Mouse (Mus musculus) cerebellum, adult 2 months (tissue): ENCODE measurements at regions not wholly inside any gene's neighbourhood (a gene's known extent, or its start where the extent isn't known, plus 50 kb on each side); places are given as distances from the start of the nearest gene placed in this dataset.
A peak's percentile ranks its signal among the peaks of the same experiment; 100 is the strongest.

Experiments used
- DNase-seq, 2 experiments: peaks; one replicate each; pipeline ENCODE4 v3.0.0; 2021
- H3K27ac ChIP-seq: fragments of 200-500 bp; 2 replicates; pipeline ENCODE4 v1.5.1; 2012; ENCODE audit warnings: low read length, control low read depth, inconsistent platforms; ENCODE audit not compliant: insufficient read depth
- H3K27me3 ChIP-seq: fragments of 200-500 bp; 2 replicates; pipeline ENCODE4 v1.6.1; 2012; ENCODE audit warnings: inconsistent platforms, mild to moderate bottlenecking, low read length, moderate library complexity; ENCODE audit not compliant: control insufficient read depth, insufficient read depth
- H3K4me1 ChIP-seq: fragments of 200-500 bp; 2 replicates; pipeline ENCODE4 v1.6.1; 2011; ENCODE audit warnings: low read length; ENCODE audit not compliant: control insufficient read depth, insufficient read depth
- H3K4me3 ChIP-seq: fragments of 200-500 bp; replicated peaks from 2 replicates; pipeline ENCODE3; 2011; ENCODE audit warnings: mild to moderate bottlenecking, low read depth, low read length, control low read depth; ENCODE audit not compliant: insufficient read depth
- CTCF ChIP-seq: fragments of 200-500 bp; IDR thresholded peaks from 2 replicates; pipeline ENCODE4 v1.5.1; 2011; ENCODE audit warnings: low read depth, mild to moderate bottlenecking, control low read depth, low read length, moderate library complexity, borderline replicate concordance; ENCODE audit not compliant: insufficient read depth
- POLR2A ChIP-seq: fragments of 200-500 bp; IDR thresholded peaks from 2 replicates; pipeline ENCODE4 v1.6.1; 2011; ENCODE audit warnings: low read length, control low read depth, borderline replicate concordance; ENCODE audit not compliant: insufficient read depth
- WGBS: fragments of 180-500 bp; shearing (Covaris S2); methylation state at CpG from one replicate; pipeline ENCODE4 v1.1.7; 2018; 5-methylcytosine and 5-hydroxymethylcytosine counted together

DNA sequence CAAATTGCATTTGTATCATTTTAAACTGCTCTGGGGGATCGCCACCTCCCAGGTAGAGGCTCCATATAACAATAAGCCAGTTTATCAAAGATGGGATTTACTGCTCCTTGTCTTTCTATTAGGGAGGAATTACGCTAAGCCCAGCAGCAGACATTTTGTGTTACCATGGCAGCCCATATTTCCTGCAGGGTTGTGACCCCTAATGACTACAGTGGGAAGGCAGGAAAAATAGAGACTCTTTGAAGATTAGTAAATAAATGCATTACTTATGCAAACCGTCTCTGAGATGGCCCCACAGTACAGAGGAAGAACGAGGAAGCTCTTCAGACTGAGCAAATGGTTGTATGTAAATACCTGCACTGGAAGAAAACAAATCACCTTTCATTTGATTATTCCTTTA lies 237.5 kb upstream of the Zic3 start:
- no peak for TF ChIP-seq POLR2A
- no peak for TF ChIP-seq CTCF
- no peak for DNase-seq
- no peak overlapping the region for H3K4me3 ChIP-seq
- no peaks in the 10 kb centered on the region for H3K27me3 ChIP-seq
- WGBS: 88% methylated on average over 4 of the region's 4 CpGs
- no peak overlapping the region for H3K27ac ChIP-seq
- peaks cover 3% of the 10 kb centered on the region for H3K4me1 ChIP-seq

GRCm38 (mm10) chrX:57787615-57788014 lies 234.9 kb upstream of the Zic3 start:
- 11% methylated on average over 1 of the region's 1 CpGs for WGBS
- no peak for TF ChIP-seq CTCF
- no peak for TF ChIP-seq POLR2A
- Histone ChIP-seq H3K27me3 (no peaks in the 10 kb centered on the region), H3K4me1 (peaks cover 3% of the 10 kb centered on the region), H3K27ac (no peak overlapping the region), H3K4me3 (no peak overlapping the region)
- peak; percentile 59 to 84 for DNase-seq

- no peaks in the 10 kb centered on the region for H3K27me3 ChIP-seq
- 60% methylated on average over 6 of the region's 6 CpGs for WGBS
- DNase-seq: no peak
- H3K27ac ChIP-seq: no peak overlapping the region
- no peak overlapping the region for H3K4me3 ChIP-seq
- no peaks in the 10 kb centered on the region for H3K4me1 ChIP-seq
- TF ChIP-seq CTCF: no peak
- no peak for TF ChIP-seq POLR2A
Measured at GRCm38 (mm10) chrX:57797956-57798355, 224.5 kb upstream of the Zic3 start.

DNA sequence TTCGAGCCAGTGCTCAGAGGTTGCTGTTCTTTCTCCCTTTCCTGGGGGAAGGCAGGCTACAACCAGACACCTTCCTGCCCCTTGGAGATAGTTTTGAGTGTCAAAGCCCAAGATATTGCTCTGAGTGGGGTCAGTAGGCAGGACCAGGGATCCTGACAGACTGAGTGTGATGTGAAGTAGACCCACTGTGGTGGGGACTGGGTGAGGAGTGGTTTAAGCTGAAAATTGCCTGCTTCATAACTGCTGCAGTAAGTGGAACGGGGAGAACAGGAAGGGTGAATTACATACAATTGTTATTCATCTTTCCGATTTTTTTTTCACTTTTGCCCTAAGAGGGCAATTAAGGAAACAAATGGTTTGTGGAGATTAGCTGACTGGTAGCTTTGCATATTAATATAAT lies 224.1 kb upstream of the Zic3 start:
- TF ChIP-seq POLR2A: no peak
- TF ChIP-seq CTCF: no peak
- Histone ChIP-seq H3K27me3 (no peaks in the 10 kb centered on the region), H3K27ac (no peak overlapping the region), H3K4me3 (no peak overlapping the region), H3K4me1 (no peaks in the 10 kb centered on the region)
- WGBS: 51% methylated on average over 3 of the region's 3 CpGs
- DNase-seq: no peak

DNA sequence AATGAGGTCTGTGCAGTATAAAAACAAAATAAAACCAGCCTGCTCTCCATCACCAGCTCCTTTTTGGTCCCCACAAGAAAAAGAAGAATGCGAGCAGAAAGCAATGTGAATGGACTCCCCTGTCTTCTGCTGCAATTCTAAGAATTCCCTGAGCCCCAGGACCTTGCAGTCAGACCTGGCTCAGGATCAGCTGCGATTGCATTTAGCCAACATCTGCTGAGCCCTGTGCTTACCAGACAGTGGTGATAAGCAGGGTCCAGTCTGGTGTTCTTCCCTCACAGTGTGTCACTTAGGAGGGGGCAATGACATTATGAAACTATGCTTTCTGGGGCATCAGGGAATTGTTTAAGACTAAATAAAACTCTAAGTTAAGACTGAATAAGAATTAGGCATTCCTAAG lies 223.6 kb upstream of the Zic3 start:
- DNase-seq: no peak
- Histone ChIP-seq H3K4me1 (no peaks in the 10 kb centered on the region), H3K27ac (no peak overlapping the region), H3K27me3 (no peaks in the 10 kb centered on the region), H3K4me3 (no peak overlapping the region)
- 48% methylated on average over 2 of the region's 2 CpGs for WGBS
- TF ChIP-seq POLR2A: no peak
- no peak for TF ChIP-seq CTCF
